20 mouse cellular contexts compared by ENCODE assay signal in the genomic region with DNA sequence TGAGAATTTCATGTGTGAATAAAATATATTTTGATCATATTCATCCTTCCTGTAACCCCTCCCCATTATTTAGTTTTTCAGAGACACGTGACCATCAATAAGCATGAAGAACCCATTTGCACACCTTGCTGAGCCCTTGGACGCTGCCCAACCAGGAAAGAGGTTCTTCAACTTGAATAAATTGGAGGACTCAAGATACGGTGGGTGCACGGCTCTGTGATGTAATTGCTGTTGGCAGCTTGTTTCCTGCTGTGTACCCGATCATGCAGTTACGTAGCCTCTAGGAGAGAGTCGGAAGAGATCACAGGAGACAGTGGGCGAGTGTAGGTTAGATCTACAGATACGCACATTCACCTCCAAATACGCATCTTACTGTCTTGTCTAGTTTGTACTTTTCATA. TPM values are rescaled to one million over a fixed set of nuclear protein-coding genes. Genes with fewer than 3 reads are reported as not detected.
DNase-seq lines count a peak whose midpoint lies in the region; ATAC-seq and TF ChIP-seq lines count a peak whose summit lies in the region.
"Had no signal": no experiment of that assay in that cellular context is flagged by ENCODE, and none has a peak within 500 bp of the region (broad histone marks: within the 10 kb centered on the region; RNA-seq: fewer than 3 reads in every experiment).

No protein-coding gene starts in this region.

- H3K27ac ChIP-seq in lung, postnatal 0 days (ENCODE audit: low read length) = no peak overlapping the region
- H3K27ac ChIP-seq: embryonic facial prominence, embryonic 13.5 days; forebrain, embryonic 13.5 days; gastrocnemius, adult 2 months; hindbrain, embryonic 10.5 days; hindbrain, embryonic 15.5 days had no signal

- no peaks in the 10 kb centered on the region for H3K9me3 ChIP-seq in lung, postnatal 0 days (ENCODE audit: low read length)
- H3K9me3 ChIP-seq: embryonic facial prominence, embryonic 13.5 days; hindbrain, embryonic 15.5 days had no signal

- H3K4me2 ChIP-seq in lung, postnatal 0 days (replicated peaks; ENCODE audit: low read depth, low read length) = no peak overlapping the region
- H3K4me2 ChIP-seq: embryonic facial prominence, embryonic 13.5 days; forebrain, embryonic 13.5 days; heart, embryonic 12.5 days; hindbrain, embryonic 15.5 days had no signal

- no peak overlapping the region for H3K9ac ChIP-seq in lung, postnatal 0 days (replicated peaks; ENCODE audit: low read depth)
- H3K9ac ChIP-seq: embryonic facial prominence, embryonic 13.5 days; forebrain, embryonic 13.5 days; forebrain, postnatal 0 days; heart, embryonic 12.5 days; hindbrain, embryonic 15.5 days had no signal

- no peak for TF ChIP-seq EP300 in lung, postnatal 0 days (IDR thresholded peaks at IDR 0.05)

- peak; percentile 14 to 38 for DNase-seq in cerebellum, postnatal 14 days
- no peak for DNase-seq in cerebellum, postnatal 25 days
- peak; percentile 32 for DNase-seq in lung, postnatal 36 days
- DNase-seq in lung, postnatal 0 days (ENCODE audit: low spot score) = no peak
- DNase-seq in T-cell, adult 2 months (ENCODE audit: low spot score) = peak; percentile 1
- peak; percentile 69 for DNase-seq in retina, postnatal 1 day
- no peak for DNase-seq in layer of hippocampus, adult 9-10 months (ENCODE audit: low spot score)
- DNase-seq: adrenal gland, postnatal 14 days; cerebellum, adult 18-20 months; cerebellum, adult 9-11 months; forebrain, postnatal 0 days; gastrocnemius, adult 2 months; gastrocnemius, postnatal 25 days had no signal

- 70% methylated on average over 10 of the region's 10 CpGs for WGBS in lung, postnatal 0 days

- H3K4me3 ChIP-seq in lung, postnatal 0 days (ENCODE audit: low read depth, low read length) = no peak overlapping the region
- H3K4me3 ChIP-seq: embryonic facial prominence, embryonic 13.5 days; forebrain, embryonic 13.5 days; gastrocnemius, adult 2 months; heart, embryonic 12.5 days; hindbrain, embryonic 10.5 days; hindbrain, embryonic 15.5 days had no signal

- TF ChIP-seq CTCF in lung, postnatal 0 days (IDR thresholded peaks at IDR 0.05) = no peak

- no peaks in the 10 kb centered on the region for H3K4me1 ChIP-seq in lung, postnatal 0 days (ENCODE audit: insufficient read depth, low read depth, low read length)
- H3K4me1 ChIP-seq: embryonic facial prominence, embryonic 13.5 days; forebrain, embryonic 13.5 days; hindbrain, embryonic 10.5 days; hindbrain, embryonic 15.5 days had no signal

- 0 out of 2 replicates have a peak, but pooled peaks cover 7% of the 10 kb centered on the region for H3K36me3 ChIP-seq in lung, postnatal 0 days (ENCODE audit: insufficient read depth, low read length)

- no peak for ATAC-seq in lung, postnatal 0 days
- ATAC-seq: activated CD4-positive, CD25-positive, alpha-beta regulatory T cell, adult 4 months; forebrain, embryonic 13.5 days; forebrain, postnatal 0 days; inflammation-experienced regulatory T-cells, adult 6 months had no signal

- H3K27me3 ChIP-seq in lung, postnatal 0 days (replicated peaks; ENCODE audit: insufficient read depth, low read length) = no peaks in the 10 kb centered on the region
- H3K27me3 ChIP-seq: embryonic facial prominence, embryonic 13.5 days; forebrain, embryonic 13.5 days; heart, embryonic 12.5 days; hindbrain, embryonic 15.5 days had no signal

RNA-seq across cellular contexts. Expression of a gene that starts 20.8 kb away (rescaled TPM):
- 38.0 and 46.0 TPM in 2 replicates for polyA plus RNA-seq in lung, postnatal 0 days (2015; fragmentation: Nextera tagmentation; extraction: Ambion mirVana)

Comparison
In these comparisons a context has a peak if more than half of its experiments do, and no peak if none do; other contexts are left out.
1. DNase-seq: peak in cerebellum, postnatal 14 days (2 of 2), lung, postnatal 36 days (single experiment), T-cell, adult 2 months (single experiment) and retina, postnatal 1 day (single experiment); none in cerebellum, postnatal 25 days (0 of 2), lung, postnatal 0 days (single experiment) and layer of hippocampus, adult 9-10 months (single experiment).